Mouse (Mus musculus): ENCODE data around the gene Nfil3. TPM values are rescaled to one million over a fixed set of nuclear protein-coding genes. Genes with fewer than 3 reads are reported as not detected.

Gene Nfil3
- total and polyA plus RNA-seq, 3 experiments = 0.35 to 0.93 TPM; not detected in 1

DNA sequence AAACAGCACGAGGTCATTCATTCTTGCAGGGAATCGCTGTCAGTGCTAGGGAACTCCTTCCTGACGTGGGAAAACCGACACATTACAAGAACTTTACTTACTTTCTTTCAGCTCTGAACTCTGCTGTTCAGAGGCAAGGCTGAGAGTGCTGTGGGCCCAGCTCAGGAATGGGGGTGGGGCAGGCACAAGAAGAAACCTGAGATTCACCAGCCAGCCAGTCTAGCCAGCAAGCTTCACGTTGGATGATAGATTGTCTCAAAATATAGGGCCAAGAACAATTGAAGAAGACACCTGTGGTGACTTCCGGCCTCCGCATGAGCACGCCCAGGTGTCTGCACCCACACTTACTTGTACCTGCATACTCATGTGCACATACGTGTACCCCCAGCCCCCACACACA is 9.3 kb upstream of the Nfil3 start:
- no peak overlapping the region for H3K9ac ChIP-seq (ENCODE audit: control insufficient read depth, low read depth, low read length, poor library complexity, severe bottlenecking)
- H3K27me3 ChIP-seq (ENCODE audit: control insufficient read depth in 1 of 2, insufficient read depth in 2 of 2, low read length in 2 of 2) = no peaks in the 10 kb centered on the region
- H3K4me3 ChIP-seq (ENCODE audit: control insufficient read depth in 1 of 2, insufficient read depth in 1 of 2, low read depth in 2 of 2, low read length in 2 of 2) = no peak overlapping the region
- TF ChIP-seq TCF12 (IDR thresholded peaks at IDR 0.05; ENCODE audit: low read depth, low read length) (no peak), MYB (IDR thresholded peaks at IDR 0.05; ENCODE audit: low read depth, low read length) (no peak), SIN3A (IDR thresholded peaks at IDR 0.05; ENCODE audit: low read length) (no peak), MAFK (IDR thresholded peaks at IDR 0.05; ENCODE audit: borderline replicate concordance, low read depth, low read length) (no peak), RCOR1 (IDR thresholded peaks at IDR 0.05; ENCODE audit: low read depth, low read length) (no peak), ZNF384 (IDR thresholded peaks at IDR 0.05; ENCODE audit: low read depth, low read length) (no peak), ETS1 (IDR thresholded peaks at IDR 0.05; ENCODE audit: low read depth, low read length) (no peak), ELF1 (IDR thresholded peaks at IDR 0.05; ENCODE audit: low read depth, low read length) (no peak), ZC3H11A (IDR thresholded peaks at IDR 0.05; ENCODE audit: low read depth, low read length) (no peak), ZKSCAN1 (IDR thresholded peaks at IDR 0.05; ENCODE audit: low read depth, low read length) (no peak), BHLHE40 (IDR thresholded peaks at IDR 0.05; ENCODE audit: borderline replicate concordance, low read depth, low read length) (no peak), TBP (IDR thresholded peaks at IDR 0.05; ENCODE audit: low read depth, low read length) (no peak)
- no peaks in the 10 kb centered on the region for H3K79me2 ChIP-seq (ENCODE audit: control insufficient read depth, insufficient read depth, low read length, poor library complexity)
- no peak for DNase-seq (ENCODE audit: low read depth, low spot score)
- H3K36me3 ChIP-seq (ENCODE audit: control insufficient read depth in 1 of 2, insufficient read depth in 2 of 2, low read length in 2 of 2) = no peaks in the 10 kb centered on the region
- H3K4me1 ChIP-seq (ENCODE audit: control insufficient read depth in 1 of 2, insufficient read depth in 2 of 2, low read length in 2 of 2) = no peaks in the 10 kb centered on the region
- no peaks in the 10 kb centered on the region for H3K9me3 ChIP-seq (replicated peaks; ENCODE audit: insufficient read depth, low read length)
- H3K27ac ChIP-seq (ENCODE audit: control insufficient read depth, low read depth, low read length) = no peak overlapping the region

GRCm38 (mm10) chr13:52989005-52989404 is 8.1 kb upstream of the Nfil3 start:
- no peak for DNase-seq (ENCODE audit: low read depth, low spot score)
- H3K36me3 ChIP-seq (ENCODE audit: control insufficient read depth in 1 of 2, insufficient read depth in 2 of 2, low read length in 2 of 2) = no peaks in the 10 kb centered on the region
- H3K9ac ChIP-seq (ENCODE audit: control insufficient read depth, low read depth, low read length, poor library complexity, severe bottlenecking) = no peak overlapping the region
- no peaks in the 10 kb centered on the region for H3K9me3 ChIP-seq (replicated peaks; ENCODE audit: insufficient read depth, low read length)
- H3K4me3 ChIP-seq (ENCODE audit: control insufficient read depth in 1 of 2, insufficient read depth in 1 of 2, low read depth in 2 of 2, low read length in 2 of 2) = no peak overlapping the region
- H3K27me3 ChIP-seq (ENCODE audit: control insufficient read depth in 1 of 2, insufficient read depth in 2 of 2, low read length in 2 of 2) = no peaks in the 10 kb centered on the region
- H3K4me1 ChIP-seq (ENCODE audit: control insufficient read depth in 1 of 2, insufficient read depth in 2 of 2, low read length in 2 of 2) = no peaks in the 10 kb centered on the region
- H3K79me2 ChIP-seq (ENCODE audit: control insufficient read depth, insufficient read depth, low read length, poor library complexity) = no peaks in the 10 kb centered on the region
- H3K27ac ChIP-seq (ENCODE audit: control insufficient read depth, low read depth, low read length) = no peak overlapping the region
- no peak for TF ChIP-seq MEF2A (IDR thresholded peaks at IDR 0.05; ENCODE audit: extremely low read depth, insufficient replicate concordance, low read depth, low read length, poor library complexity, severe bottlenecking)
- no peak for TF ChIP-seq MAFK (IDR thresholded peaks at IDR 0.05; ENCODE audit: borderline replicate concordance, low read depth, low read length)
- TF ChIP-seq USF2 (IDR thresholded peaks at IDR 0.05; ENCODE audit: borderline replicate concordance in 1 of 2, insufficient read depth in 1 of 2, low read depth in 1 of 2, low read length in 2 of 2) = no peak
- TF ChIP-seq KAT2A (conservative IDR thresholded peaks at IDR 0.05; ENCODE audit: low read depth, low read length) = no peak
- no peak for TF ChIP-seq E2F4 (IDR thresholded peaks at IDR 0.05; ENCODE audit: borderline replicate concordance, low read depth, low read length)
- no peak for TF ChIP-seq MXI1 (IDR thresholded peaks at IDR 0.05; ENCODE audit: low read depth, low read length)
- no peak for TF ChIP-seq MAX (IDR thresholded peaks at IDR 0.05; ENCODE audit: low read length)
- TF ChIP-seq ZC3H11A (IDR thresholded peaks at IDR 0.05; ENCODE audit: low read depth, low read length) = no peak
- no peak for TF ChIP-seq UBTF (IDR thresholded peaks at IDR 0.05; ENCODE audit: borderline replicate concordance, insufficient read depth, low read depth, low read length)
- no peak for TF ChIP-seq ZMIZ1 (IDR thresholded peaks at IDR 0.05; ENCODE audit: low read depth, low read length)
- TF ChIP-seq TBP (IDR thresholded peaks at IDR 0.05; ENCODE audit: low read depth, low read length) = no peak
- TF ChIP-seq SMC3 (IDR thresholded peaks at IDR 0.05; ENCODE audit: low read depth, low read length) = no peak
- TF ChIP-seq GATA1 (IDR thresholded peaks at IDR 0.05; ENCODE audit: low read depth, low read length) = no peak
